Mouse (Mus musculus) stomach, postnatal 0 days (tissue): ENCODE measurements around the gene Pik3c2a.

Experiments used
- CTCF ChIP-seq: IDR thresholded peaks from 2 replicates; pipeline ENCODE4 v1.5.1; 2016; ENCODE audit warnings: antibody characterized with exemption, low read depth, mild to moderate bottlenecking, moderate library complexity
- EP300 ChIP-seq: optimal IDR thresholded peaks from 2 replicates; pipeline ENCODE3; 2016; ENCODE audit warnings: antibody characterized with exemption

DNA sequence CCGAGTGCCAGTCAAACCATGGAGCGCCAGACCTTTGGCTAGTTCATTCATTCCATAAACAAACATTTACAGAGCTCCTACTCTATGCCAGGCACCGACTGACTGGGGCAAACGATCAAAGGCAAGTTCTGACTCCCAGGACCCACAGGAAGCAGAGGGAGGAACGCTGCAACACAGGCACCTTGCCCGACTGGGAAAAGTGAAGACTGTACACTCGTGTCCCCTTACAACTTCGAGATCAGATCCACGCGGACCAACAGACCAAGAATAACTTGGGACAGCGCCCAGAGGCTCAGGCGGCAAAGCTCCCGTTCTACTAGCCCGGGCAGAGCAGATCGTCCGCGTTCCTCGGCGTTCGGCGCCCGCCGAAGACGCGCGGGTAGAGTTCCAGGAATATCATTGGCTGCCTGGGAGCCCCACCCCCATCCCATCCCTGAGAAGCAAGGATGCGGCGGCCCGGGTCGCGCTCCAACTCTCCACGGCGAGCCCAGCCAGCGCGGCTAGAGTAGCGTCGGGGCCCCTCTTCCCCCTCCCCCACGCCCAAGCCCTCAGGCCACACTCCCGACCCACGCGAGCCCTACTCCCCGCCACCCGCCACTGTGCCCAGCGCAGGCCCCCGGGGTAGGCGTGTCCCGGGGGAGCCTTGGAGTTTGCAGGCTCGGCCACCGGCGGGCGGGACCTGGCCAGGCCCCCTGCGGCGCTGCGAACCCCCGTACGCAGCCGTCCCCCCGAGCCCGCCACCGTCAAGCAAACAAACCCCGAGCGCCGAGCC lies 136.0 kb downstream of the Pik3c2a start:
- TF ChIP-seq CTCF, result no peak
- no peak for TF ChIP-seq EP300
